Mouse (Mus musculus): Measurements from ENCODE around the gene Stk33. TPM values are rescaled to one million over a fixed set of nuclear protein-coding genes. Genes with fewer than 3 reads are reported as not detected.

Gene Stk33
- polyA plus RNA-seq, 1 experiment from 2014 or later: 0.46 TPM

GRCm38 (mm10) chr7:109231307-109231706 is 207.6 kb downstream of the Stk33 start:
- Histone ChIP-seq H3K4me1 (replicated peaks; ENCODE audit: control insufficient read depth, insufficient read depth, low read length) (no peaks in the 10 kb centered on the region), H3K27me3 (replicated peaks; ENCODE audit: control insufficient read depth, insufficient read depth, low read length) (no peaks in the 10 kb centered on the region), H3K9ac (ENCODE audit: low read depth, low read length) (no peak overlapping the region), H3K36me3 (ENCODE audit: control insufficient read depth, insufficient read depth) (no peaks in the 10 kb centered on the region), H3K4me2 (replicated peaks; ENCODE audit: low read depth) (no peak overlapping the region), H3K4me3 (ENCODE audit: low read depth, low read length) (no peak overlapping the region), H3K9me3 (ENCODE audit: control insufficient read depth) (no peaks in the 10 kb centered on the region), H3K27ac (ENCODE audit: low read depth, low read length) (no peak overlapping the region)
- TF ChIP-seq CTCF (IDR thresholded peaks at IDR 0.05; ENCODE audit: low read depth): no peak
- ATAC-seq: no peak
- 82% methylated on average over 5 of the region's 5 CpGs for WGBS

GRCm38 (mm10) chr7:109230806-109231205 is 208.1 kb downstream of the Stk33 start:
- H3K27ac ChIP-seq (ENCODE audit: low read depth, low read length): no peak overlapping the region
- no peaks in the 10 kb centered on the region for H3K27me3 ChIP-seq (replicated peaks; ENCODE audit: control insufficient read depth, insufficient read depth, low read length)
- 21% methylated on average over 2 of the region's 2 CpGs for WGBS
- no peak for ATAC-seq
- no peak overlapping the region for H3K4me2 ChIP-seq (replicated peaks; ENCODE audit: low read depth)
- no peak overlapping the region for H3K4me3 ChIP-seq (ENCODE audit: low read depth, low read length)
- no peaks in the 10 kb centered on the region for H3K9me3 ChIP-seq (ENCODE audit: control insufficient read depth)
- H3K36me3 ChIP-seq (ENCODE audit: control insufficient read depth, insufficient read depth): no peaks in the 10 kb centered on the region
- TF ChIP-seq CTCF (IDR thresholded peaks at IDR 0.05; ENCODE audit: low read depth): peak; percentile 92
- H3K9ac ChIP-seq (ENCODE audit: low read depth, low read length): no peak overlapping the region
- H3K4me1 ChIP-seq (replicated peaks; ENCODE audit: control insufficient read depth, insufficient read depth, low read length): no peaks in the 10 kb centered on the region

Other genes starting within 250 kb of the Stk33 start
- 0.01 and 0.05 TPM in 2 replicates for gene Trim66, start 69.1 kb upstream of the Stk33 start, polyA plus RNA-seq (2015; fragmentation: Nextera tagmentation; extraction: Ambion mirVana)
- gene Rpl27a, start 80.1 kb upstream of the Stk33 start, polyA plus RNA-seq (2015; fragmentation: Nextera tagmentation; extraction: Ambion mirVana): 81.0 and 95.7 TPM in 2 replicates